Mouse (Mus musculus) testis, adult 2 months (tissue): ENCODE data around the gene Itpr1.

Experiments used
- CTCF ChIP-seq: fragments of 200-500 bp; IDR thresholded peaks from 2 replicates; pipeline ENCODE4 v1.5.1; 2012; ENCODE audit warnings: low read depth, mild to moderate bottlenecking, inconsistent platforms, low read length, moderate library complexity; ENCODE audit not compliant: control insufficient read depth, insufficient read depth, insufficient replicate concordance
- POLR2A ChIP-seq: fragments of 200-500 bp; IDR thresholded peaks from 2 replicates; pipeline ENCODE4 v1.6.1; 2012; ENCODE audit warnings: low read depth, mild to moderate bottlenecking, inconsistent platforms, low read length, moderate library complexity; ENCODE audit not compliant: control insufficient read depth

GRCm38 (mm10) chr6:108164935-108165334 lies 48.0 kb upstream of the Itpr1 start:
- TF ChIP-seq POLR2A (no peak), CTCF (no peak)
